Comparison of ENCODE assay signal across 7 mouse cellular contexts in genomic region chr6:54680891-54681745, GRCm38 (mm10). TPM values are rescaled to one million over a fixed set of nuclear protein-coding genes. Genes with fewer than 3 reads are reported as not detected.
DNase-seq lines count a peak whose midpoint lies in the region; ATAC-seq lines count a peak whose summit lies in the region.

Gene Mturn (plus strand): TSS chr6:54681624.

- peak within 1 kb of the TSS; percentile 73 for H3K4me2 ChIP-seq in midbrain, embryonic 13.5 days (replicated peaks)

- no peaks in the 10 kb centered on the region for H3K36me3 ChIP-seq in limb, embryonic 10.5 days
- no peaks in the 10 kb centered on the region for H3K36me3 ChIP-seq in midbrain, embryonic 13.5 days

- peaks cover 42% of the 10 kb centered on the region for H3K27me3 ChIP-seq in limb, embryonic 10.5 days (ENCODE audit: low read depth, poor library complexity, severe bottlenecking)
- peaks cover 8% of the 10 kb centered on the region; the same call in 1 of the 2 replicates for H3K27me3 ChIP-seq in midbrain, embryonic 13.5 days

- peak within 1 kb of the TSS; percentile 71 for H3K4me3 ChIP-seq in limb, embryonic 10.5 days
- H3K4me3 ChIP-seq in midbrain, embryonic 13.5 days (replicated peaks) = peak within 1 kb of the TSS; percentile 94

- H3K27ac ChIP-seq in limb, embryonic 10.5 days = peak within 1 kb of the TSS; percentile 72
- peak within 1 kb of the TSS; percentile 80 for H3K27ac ChIP-seq in midbrain, embryonic 13.5 days

- ATAC-seq in midbrain, embryonic 13.5 days = peak; percentile 96

- WGBS in limb, embryonic 10.5 days = 6% methylated on average over 48 of the region's 48 CpGs
- WGBS in midbrain, embryonic 13.5 days = 4% methylated on average over 47 of the region's 48 CpGs

- H3K9me3 ChIP-seq in limb, embryonic 10.5 days (replicated peaks) = no peaks in the 10 kb centered on the region
- no peaks in the 10 kb centered on the region for H3K9me3 ChIP-seq in midbrain, embryonic 13.5 days

- peak within 1 kb of the TSS; percentile 89 for H3K9ac ChIP-seq in midbrain, embryonic 13.5 days (replicated peaks)

- H3K4me1 ChIP-seq in limb, embryonic 10.5 days = peaks cover 17% of the 10 kb centered on the region; the same call in 1 of the 2 replicates
- H3K4me1 ChIP-seq in midbrain, embryonic 13.5 days (replicated peaks) = peaks cover 35% of the 10 kb centered on the region

- peak; percentile 97 for DNase-seq in adrenal gland, adult 8-10 months
- peak; percentile 98 for DNase-seq in embryo, embryonic 9.5 days (ENCODE audit: extremely low spot score)
- no peak for DNase-seq in gonadal fat pad, adult 2 months (ENCODE audit: low read depth)
- peak; percentile 97 for DNase-seq in kidney, adult 11 months
- DNase-seq in limb, embryonic 10.5 days (ENCODE audit: low spot score) = peak; percentile 98
- DNase-seq in spleen, adult 12 weeks (ENCODE audit: low spot score) = peak; percentile 98

RNA-seq across cellular contexts. Expression of gene Mturn, which starts in this region (rescaled TPM):
- 10 to 100 TPM; 15.6 to 30.6 (median 20.3) TPM for total RNA-seq in adrenal gland, adult 8-10 months (2022)
- polyA plus RNA-seq in gonadal fat pad, adult 2 months (2012; rRNA removed) = 17.6 and 22.5 TPM in 2 replicates
- polyA plus RNA-seq in limb, embryonic 10.5 days (2016; fragmentation: Nextera tagmentation; extraction: Ambion mirVana) = 2.5 and 5.2 TPM in 2 replicates
- 78.4 and 81.2 TPM in 2 replicates for polyA plus RNA-seq in midbrain, embryonic 13.5 days (2015; fragmentation: Nextera tagmentation; extraction: Ambion mirVana)
